Comparison of ENCODE assay signal across 9 mouse cellular contexts in genomic region chr3:122473523-122474034, GRCm38 (mm10).
DNase-seq lines count a peak whose midpoint lies in the region; ATAC-seq and TF ChIP-seq lines count a peak whose summit lies in the region.
"Had no signal": no experiment of that assay in that cellular context is flagged by ENCODE, and none has a peak within 500 bp of the region (broad histone marks: within the 10 kb centered on the region; RNA-seq: fewer than 3 reads in every experiment).

No protein-coding gene starts in this region.

- TF ChIP-seq CTCF in liver, adult 2 months (IDR thresholded peaks at IDR 0.05; ENCODE audit: low read depth, low read length), result no peak

- ATAC-seq in heart, embryonic 11.5 days (replicated peaks; ENCODE audit: insufficient number of reproducible peaks, low FRiP score, low TSS enrichment), result no peak
- no peak for ATAC-seq in embryonic facial prominence, embryonic 12.5 days (ENCODE audit: insufficient number of reproducible peaks, insufficient read depth, low FRiP score, low TSS enrichment)

- no peaks in the 10 kb centered on the region for H3K36me3 ChIP-seq in heart, embryonic 11.5 days (ENCODE audit: control insufficient read depth, insufficient read depth, low read length)
- H3K36me3 ChIP-seq in liver, adult 2 months (ENCODE audit: control insufficient read depth, insufficient read depth, low read length), result no peaks in the 10 kb centered on the region
- H3K36me3 ChIP-seq in embryonic facial prominence, embryonic 12.5 days, result no peaks in the 10 kb centered on the region

- peaks cover 57% of the 10 kb centered on the region for H3K27me3 ChIP-seq in heart, embryonic 11.5 days (ENCODE audit: control insufficient read depth, insufficient read depth, low read length)
- H3K27me3 ChIP-seq in liver, adult 2 months (ENCODE audit: control insufficient read depth, insufficient read depth, low read length), result no peaks in the 10 kb centered on the region
- H3K27me3 ChIP-seq in embryonic facial prominence, embryonic 12.5 days, result no peaks in the 10 kb centered on the region

- WGBS in heart, embryonic 11.5 days (ENCODE audit: insufficient replicate concordance), result 53% methylated on average over 11 of the region's 11 CpGs
- WGBS in liver, adult 2 months, result 70% methylated on average over 11 of the region's 11 CpGs
- 78% methylated on average over 11 of the region's 11 CpGs for WGBS in embryonic facial prominence, embryonic 12.5 days

- no peaks in the 10 kb centered on the region for H3K9me3 ChIP-seq in heart, embryonic 11.5 days (replicated peaks; ENCODE audit: control insufficient read depth, low read length)
- H3K9me3 ChIP-seq in embryonic facial prominence, embryonic 12.5 days, result no peaks in the 10 kb centered on the region

- TF ChIP-seq POLR2A in liver, adult 2 months (IDR thresholded peaks at IDR 0.05; ENCODE audit: extremely low read depth, insufficient read depth, low read length), result no peak

- peaks cover 8% of the 10 kb centered on the region; the same call in 1 of the 2 replicates for H3K79me2 ChIP-seq in liver, adult 2 months (ENCODE audit: control insufficient read depth, insufficient read depth, low read length)

- intact Hi-C loops in heart, postnatal 25 days (cut with DNase I), result no loop called here

- no peak overlapping the region for H3K4me3 ChIP-seq in heart, embryonic 11.5 days (ENCODE audit: low read depth, low read length)
- H3K4me3 ChIP-seq in liver, adult 2 months (ENCODE audit: insufficient read depth, low read depth, low read length), result no peak overlapping the region
- H3K4me3 ChIP-seq in embryonic facial prominence, embryonic 12.5 days, result no peak overlapping the region

- H3K27ac ChIP-seq in heart, embryonic 11.5 days (ENCODE audit: low read depth, low read length), result no peak overlapping the region; the same call in 1 of the 2 replicates
- peak overlapping the region; percentile 0; the same call in 1 of the 2 replicates for H3K27ac ChIP-seq in liver, adult 2 months (replicated peaks; ENCODE audit: insufficient read depth, low read depth, low read length)
- 0 out of 2 replicates have a peak overlapping the region, but pooled peaks have one; percentile 24 for H3K27ac ChIP-seq in embryonic facial prominence, embryonic 12.5 days

- peaks cover 15% of the 10 kb centered on the region; the same call in 1 of the 2 replicates for H3K4me1 ChIP-seq in heart, embryonic 11.5 days (ENCODE audit: control insufficient read depth, insufficient read depth, low read length)
- H3K4me1 ChIP-seq in liver, adult 2 months (ENCODE audit: control insufficient read depth, insufficient read depth, low read length), result peaks cover 17% of the 10 kb centered on the region
- peaks cover 46% of the 10 kb centered on the region for H3K4me1 ChIP-seq in embryonic facial prominence, embryonic 12.5 days

- no peak overlapping the region for H3K9ac ChIP-seq in heart, embryonic 11.5 days (ENCODE audit: low read depth, low read length)
- H3K9ac ChIP-seq in liver, adult 2 months (ENCODE audit: low read depth, low read length), result no peak overlapping the region
- H3K9ac ChIP-seq in embryonic facial prominence, embryonic 12.5 days, result no peak overlapping the region

- DNase-seq in heart, postnatal 25 days (ENCODE audit: low spot score), result no peak
- DNase-seq in liver, adult 2 months (ENCODE audit: extremely low read depth, low read depth, low spot score), result no peak
- DNase-seq in liver, result no peak
- peak; percentile 53 for DNase-seq in lung, postnatal 36 days
- DNase-seq in gastrocnemius, postnatal 25 days, result no peak
- no peak for DNase-seq in right cerebral cortex, postnatal 4 days
- DNase-seq: cerebellum, adult 9-11 months had no signal

- peak overlapping the region; percentile 45 for H3K4me2 ChIP-seq in heart, embryonic 11.5 days
- H3K4me2 ChIP-seq in embryonic facial prominence, embryonic 12.5 days (replicated peaks), result no peak overlapping the region
